Mouse (Mus musculus) ES-E14 (cell line): Measurements from ENCODE around the gene Usp47. TPM values are rescaled to one million over a fixed set of nuclear protein-coding genes. Genes with fewer than 3 reads are reported as not detected.

Experiments used
- DNase-seq: peaks from one replicate; pipeline ENCODE4 v3.0.0-alpha.2; 2013; ENCODE audit warnings: low read depth, low spot score
- H3K27ac ChIP-seq: 2 replicates; pipeline ENCODE4 v1.5.1; 2012; ENCODE audit warnings: low read depth, mild to moderate bottlenecking, low read length, moderate library complexity, mixed read lengths; ENCODE audit not compliant: poor library complexity, insufficient read depth, severe bottlenecking
- H3K36me3 ChIP-seq: 2 replicates; pipeline ENCODE4 v1.6.1; 2012; ENCODE audit warnings: mild to moderate bottlenecking, low read length, moderate library complexity, mixed read lengths; ENCODE audit not compliant: control insufficient read depth, poor library complexity, insufficient read depth, severe bottlenecking
- H3K4me1 ChIP-seq, 2 experiments: fragments of 150-350 bp in 1 of 2; sonication (generic) in 1 of 2; 2 replicates each; pipeline ENCODE4 v1.6.1; 2012; ENCODE audit warnings: low read length in 2 of 2, mild to moderate bottlenecking in 1 of 2, mixed read lengths in 1 of 2; ENCODE audit not compliant: control insufficient read depth in 2 of 2, insufficient read depth in 2 of 2, poor library complexity in 1 of 2
- H3K4me3 ChIP-seq, 2 experiments: fragments of 150-350 bp in 1 of 2; sonication (generic) in 1 of 2; 2 replicates each; pipeline ENCODE4 v1.5.1; 2012; ENCODE audit warnings: low read length in 2 of 2, low read depth in 1 of 2, mild to moderate bottlenecking in 1 of 2, mixed read lengths in 1 of 2; ENCODE audit not compliant: insufficient read depth in 1 of 2, poor library complexity in 1 of 2, severe bottlenecking in 1 of 2
- H3K9ac ChIP-seq: 2 replicates; pipeline ENCODE4 v1.6.1; 2012; ENCODE audit warnings: low read depth, mild to moderate bottlenecking, low read length, mixed read lengths; ENCODE audit not compliant: poor library complexity, insufficient read depth, severe bottlenecking
- H3K9me3 ChIP-seq: fragments of 150-350 bp; sonication (generic); 2 replicates; pipeline ENCODE4 v1.6.1; 2012; ENCODE audit warnings: low read depth, mild to moderate bottlenecking, low read length; ENCODE audit not compliant: control insufficient read depth, insufficient read depth
- CHD2 ChIP-seq: IDR thresholded peaks from 2 replicates; pipeline ENCODE4 v1.6.1; 2014; ENCODE audit warnings: mild to moderate bottlenecking, low read depth, low read length, inconsistent platforms
- HCFC1 ChIP-seq: IDR thresholded peaks from 2 replicates; pipeline ENCODE4 v1.6.1; 2012; ENCODE audit warnings: low read length, inconsistent platforms, borderline replicate concordance; ENCODE audit not compliant: insufficient read depth
- MAFK ChIP-seq: IDR thresholded peaks from 2 replicates; pipeline ENCODE4 v1.6.1; 2014; ENCODE audit warnings: mild to moderate bottlenecking, low read depth, low read length, inconsistent platforms; ENCODE audit not compliant: insufficient read depth
- ZC3H11A ChIP-seq: IDR thresholded peaks from 2 replicates; pipeline ENCODE4 v1.6.1; 2012; ENCODE audit warnings: low read depth, mild to moderate bottlenecking, inconsistent platforms, low read length, borderline replicate concordance
- ZNF384 ChIP-seq: IDR thresholded peaks from 2 replicates; pipeline ENCODE4 v1.6.1; 2012; ENCODE audit warnings: low read depth, low read length, inconsistent platforms
- in situ Hi-C, 2 experiments: fragments of 600-800 bp; cut with MboI; formaldehyde crosslinking; loops; one replicate each; pipeline ENCODE4 v1.15.1; 2025; ENCODE audit warnings: low sequenced_read_pairs in 2 of 2, inconsistent platforms in 1 of 2; ENCODE audit not compliant: unreplicated experiment in 2 of 2
- total RNA-seq: library from RNA; depleted of rRNA; stranded (reverse); fragments of 300-350 nt; gene quantifications from 2 replicates; pipeline ENCODE4 v1.2.3, GENCODE M21; 2012

The Usp47 gene
- total RNA-seq, 1 experiment, result 45.6 TPM

DNA sequence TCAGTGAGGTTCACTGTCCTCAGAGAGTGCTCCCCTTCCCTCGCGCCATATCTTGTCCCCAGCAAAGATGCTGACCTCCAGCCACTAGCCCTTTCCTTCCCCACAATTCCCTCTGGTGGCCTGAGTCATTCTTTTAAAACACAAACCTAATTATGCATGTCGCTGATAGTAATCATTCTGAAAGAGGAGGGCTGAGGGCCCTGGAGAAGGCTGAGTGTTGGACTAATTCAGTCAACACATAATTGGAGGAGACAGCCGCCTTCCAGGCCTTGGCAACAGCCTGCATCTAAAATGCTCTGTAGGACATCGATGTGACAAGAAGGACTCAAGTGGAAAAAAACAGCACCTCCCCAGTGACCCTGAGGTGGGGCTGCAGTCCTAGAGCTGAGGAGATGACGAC is 106.5 kb downstream of the Usp47 start:
- Histone ChIP-seq H3K9ac (no peak overlapping the region), H3K4me3 (no peak overlapping the region), H3K4me1 (peaks cover 0 to 3% of the 10 kb centered on the region in 2 experiments; a peak in 1 of 4 replicates), H3K9me3 (no peaks in the 10 kb centered on the region), H3K36me3 (no peaks in the 10 kb centered on the region), H3K27ac (no peak overlapping the region)
- DNase-seq, result no peak
- in situ Hi-C loops, result no loop called here
- TF ChIP-seq ZNF384, result no peak
- no peak for TF ChIP-seq MAFK
- no peak for TF ChIP-seq ZC3H11A
- TF ChIP-seq CHD2, result no peak
- no peak for TF ChIP-seq HCFC1

GRCm38 (mm10) chr7:112130660-112131059 is 107.4 kb downstream of the Usp47 start:
- Histone ChIP-seq H3K27ac (no peak overlapping the region), H3K9me3 (no peaks in the 10 kb centered on the region), H3K9ac (no peak overlapping the region), H3K36me3 (no peaks in the 10 kb centered on the region), H3K4me3 (no peak overlapping the region), H3K4me1 (peaks cover 0 to 2% of the 10 kb centered on the region in 2 experiments; a peak in 1 of 4 replicates)
- TF ChIP-seq ZNF384 (no peak), CHD2 (no peak), HCFC1 (no peak), ZC3H11A (no peak), MAFK (no peak)
- in situ Hi-C loops, result no loop called here
- no peak for DNase-seq

DNA sequence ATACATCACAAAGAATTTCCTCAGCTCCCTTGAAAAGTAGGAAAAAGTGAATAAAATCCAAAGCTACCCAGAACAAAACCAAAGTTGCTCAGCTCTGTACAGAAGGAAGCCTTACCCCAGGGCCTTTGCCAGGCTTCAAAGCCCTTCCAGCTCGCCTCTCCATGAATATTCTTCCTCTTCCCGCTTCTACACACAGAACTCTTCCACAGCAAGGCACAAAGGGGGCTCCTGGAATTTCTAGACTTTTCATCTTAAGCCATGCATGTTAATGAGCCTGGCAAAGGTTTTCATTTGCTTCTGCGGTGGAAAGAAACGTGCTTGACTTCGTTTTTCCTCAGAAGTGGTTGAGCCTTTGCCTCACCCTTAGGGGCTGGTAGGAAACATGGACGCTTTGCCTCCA is 108.7 kb downstream of the Usp47 start:
- Histone ChIP-seq H3K36me3 (no peaks in the 10 kb centered on the region), H3K9me3 (no peaks in the 10 kb centered on the region), H3K27ac (no peak overlapping the region), H3K9ac (no peak overlapping the region), H3K4me1 (peaks cover 0 to 2% of the 10 kb centered on the region in 2 experiments; a peak in 1 of 4 replicates), H3K4me3 (no peak overlapping the region)
- DNase-seq, result no peak
- TF ChIP-seq ZC3H11A, result no peak
- no peak for TF ChIP-seq CHD2
- no peak for TF ChIP-seq ZNF384
- no peak for TF ChIP-seq HCFC1
- no peak for TF ChIP-seq MAFK
- in situ Hi-C loops, result no loop called here

DNA sequence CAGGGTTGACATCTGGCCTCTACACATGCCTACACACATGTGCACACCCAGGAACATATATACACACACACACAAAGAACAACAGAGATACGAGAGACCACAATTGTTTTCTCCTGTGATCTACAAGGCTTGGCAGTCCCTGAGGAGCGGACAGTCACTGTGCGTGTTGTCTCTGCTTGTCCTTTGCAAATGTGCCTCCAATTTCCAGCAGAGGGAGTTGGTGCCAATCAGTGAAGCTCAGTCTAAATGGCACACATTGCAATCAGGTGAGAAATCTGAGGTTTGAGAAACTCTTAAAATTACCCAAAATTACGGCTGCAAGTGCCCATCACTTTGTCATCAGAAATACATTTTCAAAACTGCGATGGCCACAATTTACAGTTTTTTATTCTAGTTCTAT is 110.0 kb downstream of the Usp47 start:
- H3K9ac ChIP-seq, result no peak overlapping the region
- TF ChIP-seq ZC3H11A, result no peak
- no peak for TF ChIP-seq HCFC1
- no peak for TF ChIP-seq MAFK
- no peak for TF ChIP-seq CHD2
- no peak for TF ChIP-seq ZNF384
- DNase-seq, result no peak
- H3K4me3 ChIP-seq, result no peak overlapping the region
- no peak overlapping the region for H3K27ac ChIP-seq
- no peaks in the 10 kb centered on the region for H3K9me3 ChIP-seq
- H3K4me1 ChIP-seq, result peaks cover 0 to 3% of the 10 kb centered on the region in 2 experiments; a peak in 1 of 4 replicates
- in situ Hi-C loops, result no loop called here
- H3K36me3 ChIP-seq, result no peaks in the 10 kb centered on the region

- Histone ChIP-seq H3K4me3 (no peak overlapping the region), H3K9ac (no peak overlapping the region), H3K27ac (no peak overlapping the region), H3K36me3 (no peaks in the 10 kb centered on the region), H3K9me3 (no peaks in the 10 kb centered on the region), H3K4me1 (peaks cover 3 to 9% of the 10 kb centered on the region in 2 experiments)
- TF ChIP-seq MAFK (no peak), ZC3H11A (no peak), CHD2 (no peak), ZNF384 (no peak), HCFC1 (no peak)
- in situ Hi-C loops, result no loop called here
- DNase-seq, result no peak
Observed at GRCm38 (mm10) chr7:112135161-112135560, 111.9 kb downstream of the Usp47 start.
